Mouse (Mus musculus) CH12.LX (cell line): ENCODE data around the gene Gfpt1.

ENCODE experiments used
- CTCF ChIP-seq, 2 experiments: IDR thresholded peaks in 1 of 2; conservative IDR thresholded peaks in 1 of 2; 2 replicates each; pipeline ENCODE4 v1.5.1; 2011 to 2012; ENCODE audit warnings: low read depth in 2 of 2, low read length in 2 of 2, improper control_type of control experiment in 1 of 2, inconsistent platforms in 1 of 2, mild to moderate bottlenecking in 1 of 2, moderate library complexity in 1 of 2
- ELF1 ChIP-seq: IDR thresholded peaks from 2 replicates; pipeline ENCODE4 v1.6.1; 2014; ENCODE audit warnings: low read depth, mild to moderate bottlenecking, inconsistent platforms, low read length, improper control_type of control experiment
- HCFC1 ChIP-seq: IDR thresholded peaks from 2 replicates; pipeline ENCODE4 v1.6.1; 2012; ENCODE audit warnings: low read depth, mild to moderate bottlenecking, inconsistent platforms, low read length, improper control_type of control experiment
- KAT2A ChIP-seq: IDR thresholded peaks from 2 replicates; pipeline ENCODE4 v1.6.1; 2012; ENCODE audit warnings: low read length, improper control_type of control experiment, inconsistent platforms; ENCODE audit not compliant: insufficient replicate concordance
- MAX ChIP-seq: IDR thresholded peaks from 2 replicates; pipeline ENCODE4 v1.6.1; 2011; ENCODE audit warnings: low read length, improper control_type of control experiment
- POLR2A ChIP-seq: IDR thresholded peaks from 2 replicates; pipeline ENCODE4 v1.6.1; 2011; ENCODE audit warnings: low read depth, mild to moderate bottlenecking, improper control_type of control experiment, low read length
- TBP ChIP-seq: conservative IDR thresholded peaks from 2 replicates; pipeline ENCODE4 v1.6.1; 2011; ENCODE audit warnings: low read depth, low read length, improper control_type of control experiment

GRCm38 (mm10) chr6:87072759-87073158, 30.1 kb downstream of the Gfpt1 start:
- no peak for TF ChIP-seq CTCF (conservative IDR thresholded peaks at IDR 0.05 in 1 of 2, IDR thresholded peaks at IDR 0.05 in 1 of 2; ENCODE audit: low read depth in 2 of 2, low read length in 2 of 2)
- no peak for TF ChIP-seq MAX
- no peak for TF ChIP-seq KAT2A
- no peak for TF ChIP-seq ELF1
- TF ChIP-seq HCFC1 = no peak
- TF ChIP-seq POLR2A = no peak
- TF ChIP-seq TBP = no peak
